Mouse (Mus musculus) limb, embryonic 14.5 days (tissue): ENCODE data around the gene Fzr1. TPM values are rescaled to one million over a fixed set of nuclear protein-coding genes. Genes with fewer than 3 reads are reported as not detected.

Experiments used
- ATAC-seq: fragments of 200-750 bp; cut with Nextera tagmentation; 2 replicates; pipeline ENCODE4 v1.8.0; 2017; ENCODE audit warnings: low read depth, moderate number of reproducible peaks, moderate TSS enrichment; ENCODE audit not compliant: low FRiP score
- DNase-seq: peaks from one replicate; pipeline ENCODE4 v3.0.0-alpha.2; 2015; ENCODE audit warnings: low spot score
- H3K27ac ChIP-seq: fragments of 300-500 bp; sonication (generic); replicated peaks from 2 replicates; pipeline ENCODE4 v1.5.1; 2014; ENCODE audit warnings: low read depth, mild to moderate bottlenecking, low read length, moderate library complexity, mixed read lengths
- H3K27me3 ChIP-seq: fragments of 300-500 bp; sonication (generic); 2 replicates; pipeline ENCODE4 v1.6.1; 2014; ENCODE audit warnings: low read length, mixed read lengths; ENCODE audit not compliant: control insufficient read depth, insufficient read depth
- H3K36me3 ChIP-seq: fragments of 300-500 bp; sonication (generic); 2 replicates; pipeline ENCODE4 v1.6.1; 2014; ENCODE audit warnings: mild to moderate bottlenecking, low read length, moderate library complexity, mixed read lengths; ENCODE audit not compliant: control insufficient read depth, insufficient read depth
- H3K4me1 ChIP-seq: fragments of 300-500 bp; sonication (generic); 2 replicates; pipeline ENCODE4 v1.6.1; 2014; ENCODE audit warnings: antibody characterized with exemption, low read length, mixed read lengths; ENCODE audit not compliant: control insufficient read depth, insufficient read depth
- H3K4me2 ChIP-seq: fragments of 300-500 bp; sonication (generic); replicated peaks from 2 replicates; pipeline ENCODE4 v1.6.1; 2014; ENCODE audit warnings: low read depth, mild to moderate bottlenecking, low read length, moderate library complexity; ENCODE audit not compliant: severe bottlenecking
- H3K4me3 ChIP-seq: fragments of 300-500 bp; sonication (generic); replicated peaks from 2 replicates; pipeline ENCODE4 v1.5.1; 2014; ENCODE audit warnings: low read length
- H3K9ac ChIP-seq: fragments of 300-500 bp; sonication (generic); 2 replicates; pipeline ENCODE4 v1.6.1; 2014; ENCODE audit warnings: mild to moderate bottlenecking, low read depth, low read length, moderate library complexity; ENCODE audit not compliant: severe bottlenecking
- H3K9me3 ChIP-seq: fragments of 300-500 bp; sonication (generic); 2 replicates; pipeline ENCODE4 v1.6.1; 2016; ENCODE audit warnings: low read length; ENCODE audit not compliant: control insufficient read depth
- POLR2A ChIP-seq: fragments of 200-500 bp; IDR thresholded peaks from 2 replicates; pipeline ENCODE4 v1.8.0; 2012; ENCODE audit warnings: inconsistent platforms, mild to moderate bottlenecking, moderate library complexity, borderline replicate concordance; ENCODE audit not compliant: insufficient read depth, insufficient read length; ENCODE audit errors: extremely low read depth
- WGBS: fragments of 180-500 bp; shearing (Covaris S2); extraction: QIAGEN DNeasy Blood & Tissue Kit; methylation state at CpG from one replicate; pipeline ENCODE4 v1.1.7; 2014; 5-methylcytosine and 5-hydroxymethylcytosine counted together
- polyA plus RNA-seq, 2 experiments: library from polyadenylated mRNA; depleted of rRNA in 1 of 2; stranded (reverse) in 1 of 2; unstranded in 1 of 2; fragments of >200 nt; fragmentation: Nextera tagmentation in 1 of 2; extraction: Ambion mirVana in 1 of 2; gene quantifications; 2 replicates each; pipeline versions ENCODE4 v1.2.1 to v1.2.3; 2012 to 2014

The Fzr1 gene
- polyA plus RNA-seq, 2 experiments = 92.8 to 109 TPM

GRCm38 (mm10) chr10:81425236-81425850 lies 47.0 kb upstream of the Fzr1 start:
- Histone ChIP-seq H3K9me3 (no peaks in the 10 kb centered on the region), H3K4me2 (peak overlapping the region; percentile 71), H3K27me3 (0 out of 2 replicates have a peak, but pooled peaks cover 4% of the 10 kb centered on the region), H3K36me3 (peaks cover 15% of the 10 kb centered on the region), H3K9ac (peak overlapping the region; percentile 77), H3K4me1 (peaks cover 28% of the 10 kb centered on the region), H3K27ac (peak overlapping the region; percentile 26; the same call in 1 of the 2 replicates), H3K4me3 (peak overlapping the region; percentile 73)
- TF ChIP-seq POLR2A = no peak
- DNase-seq (no peak), ATAC-seq (no peak)
- 25% methylated on average over 10 of the region's 10 CpGs for WGBS

DNA sequence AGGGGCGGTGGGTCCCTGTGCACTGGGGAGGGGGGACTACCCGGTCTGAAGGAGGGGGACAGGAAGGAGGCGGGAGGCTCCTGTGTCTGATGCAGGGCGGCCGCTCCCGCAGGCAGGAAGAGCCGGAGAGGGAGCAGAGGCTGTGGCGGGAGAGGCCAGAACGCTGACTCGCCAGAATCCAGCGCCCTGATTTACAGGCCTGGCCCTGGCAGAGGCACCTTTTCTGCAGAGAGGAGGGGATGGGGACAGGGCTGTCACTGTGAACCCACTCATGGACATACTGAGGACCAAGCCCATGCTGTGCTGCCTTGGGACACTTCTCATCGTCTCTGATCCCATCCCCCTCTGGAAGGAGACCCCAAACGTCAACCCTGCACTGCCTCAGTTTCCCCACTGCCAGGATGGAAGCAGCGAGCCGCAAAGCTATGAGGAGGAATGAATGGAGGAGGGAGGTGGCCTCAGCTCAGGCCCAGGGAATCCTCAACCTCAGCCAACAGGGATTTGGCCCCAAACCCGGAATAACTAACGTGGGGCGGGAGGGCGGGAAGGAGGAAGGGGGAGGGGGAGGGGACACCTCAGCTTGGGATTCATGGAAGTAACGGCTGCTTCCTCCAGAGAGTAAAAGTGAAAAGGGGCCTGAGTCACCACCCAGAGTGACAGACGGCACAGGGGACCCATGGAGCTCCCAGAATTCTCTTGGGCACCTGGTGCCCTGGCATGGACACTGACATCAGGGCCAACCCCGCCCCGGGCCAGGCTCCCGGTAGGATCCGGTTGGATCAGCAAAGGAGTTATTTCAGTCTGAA lies 46.1 kb upstream of the Fzr1 start:
- Histone ChIP-seq H3K4me1 (peaks cover 25% of the 10 kb centered on the region), H3K27ac (peak overlapping the region; percentile 50), H3K9me3 (no peaks in the 10 kb centered on the region), H3K36me3 (peaks cover 24% of the 10 kb centered on the region), H3K9ac (peak overlapping the region; percentile 77), H3K4me2 (peak overlapping the region; percentile 71), H3K27me3 (0 out of 2 replicates have a peak, but pooled peaks cover 4% of the 10 kb centered on the region), H3K4me3 (peak overlapping the region; percentile 73)
- 7% methylated on average over 23 of the region's 25 CpGs for WGBS
- no peak for ATAC-seq
- TF ChIP-seq POLR2A = no peak
- no peak for DNase-seq

GRCm38 (mm10) chr10:81423476-81424245 lies 45.3 kb upstream of the Fzr1 start:
- 0 out of 2 replicates have a peak, but pooled peaks cover 4% of the 10 kb centered on the region for H3K27me3 ChIP-seq
- peak overlapping the region; percentile 73; the same call in 1 of the 2 replicates for H3K4me3 ChIP-seq
- 0 out of 2 replicates have a peak overlapping the region, but pooled peaks have one; percentile 50 for H3K27ac ChIP-seq
- DNase-seq = no peak
- no peak for TF ChIP-seq POLR2A
- no peak for ATAC-seq
- WGBS = 73% methylated on average over 4 of the region's 4 CpGs
- H3K36me3 ChIP-seq = peaks cover 32% of the 10 kb centered on the region
- peak overlapping the region; percentile 41; the same call in 1 of the 2 replicates for H3K9ac ChIP-seq
- no peaks in the 10 kb centered on the region for H3K9me3 ChIP-seq
- H3K4me2 ChIP-seq = peak overlapping the region; percentile 71
- H3K4me1 ChIP-seq = peaks cover 24% of the 10 kb centered on the region

DNA sequence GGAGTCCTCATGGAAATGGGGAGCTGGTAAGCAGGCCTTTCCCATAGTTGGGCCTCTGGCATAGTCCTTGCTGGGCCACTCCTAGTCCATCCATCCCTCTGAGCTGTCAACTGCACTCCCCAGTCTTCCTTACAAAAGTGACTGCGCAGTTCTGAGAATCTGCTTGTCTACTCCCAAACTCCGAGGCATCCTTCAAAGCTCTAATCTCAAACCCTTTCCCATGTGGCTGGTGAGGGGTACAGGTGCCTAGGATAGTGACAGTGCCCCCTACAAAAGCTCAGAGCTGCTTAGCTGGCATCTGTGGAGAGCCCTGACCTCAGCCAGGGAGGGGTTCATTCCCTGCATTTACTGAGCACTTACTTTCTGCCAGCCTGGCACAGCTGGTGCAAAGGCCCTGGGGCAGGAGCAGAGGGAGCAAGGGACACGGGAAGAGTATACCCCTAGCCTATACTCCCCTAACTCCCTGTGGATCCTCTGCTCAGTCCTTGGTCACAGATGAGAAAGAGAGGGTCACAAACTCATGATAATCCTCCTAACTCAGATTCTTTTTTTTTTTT lies 44.4 kb upstream of the Fzr1 start:
- 0 out of 2 replicates have a peak, but pooled peaks cover under 1% of the 10 kb centered on the region for H3K27me3 ChIP-seq
- no peak for ATAC-seq
- no peaks in the 10 kb centered on the region for H3K9me3 ChIP-seq
- no peak for DNase-seq
- no peak overlapping the region for H3K27ac ChIP-seq
- H3K9ac ChIP-seq = no peak overlapping the region
- H3K36me3 ChIP-seq = peaks cover 35% of the 10 kb centered on the region
- WGBS = 85% methylated on average over 3 of the region's 3 CpGs
- H3K4me3 ChIP-seq = no peak overlapping the region
- H3K4me2 ChIP-seq = no peak overlapping the region
- H3K4me1 ChIP-seq = peaks cover 29% of the 10 kb centered on the region
- no peak for TF ChIP-seq POLR2A
